Mouse (Mus musculus): ENCODE results near the gene Ttc30b. TPM values are rescaled to one million over a fixed set of nuclear protein-coding genes. Genes with fewer than 3 reads are reported as not detected.
"Not testable (repeated sequence)": the region's sequence is repeated elsewhere in the genome, so short reads cannot be mapped to it uniquely, and the experiment has no call there.

Ttc30b gene
- polyA plus RNA-seq, 1 experiment from 2014 or later: 10.1 TPM

DNA sequence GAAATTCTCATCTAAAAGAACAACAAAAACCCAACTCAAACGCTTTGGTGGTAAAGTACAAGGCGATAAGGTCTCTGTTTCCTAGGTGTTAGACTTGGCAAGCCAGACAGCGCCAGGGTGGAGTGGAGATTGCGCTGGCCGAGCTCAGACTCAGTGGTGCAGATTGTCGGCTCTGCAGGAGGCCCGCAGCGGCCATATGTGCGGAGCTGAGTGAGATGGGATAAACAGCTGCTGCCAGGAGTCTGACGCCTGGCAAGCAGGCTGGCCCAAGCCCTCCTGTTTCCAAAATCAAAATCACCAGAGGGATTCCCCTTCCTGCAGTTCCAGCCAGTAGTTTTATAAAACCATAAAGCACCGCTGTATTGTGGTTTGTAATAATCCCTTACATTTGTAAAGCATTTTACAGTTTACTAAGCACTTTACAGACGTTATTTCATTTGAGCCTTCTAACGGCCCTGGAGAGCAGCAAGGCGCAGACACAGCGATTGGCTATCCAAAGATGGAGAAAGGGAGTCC is 21.5 kb upstream of the Ttc30b start:
- Histone ChIP-seq H3K9me3 (ENCODE audit: low read depth, low read length) (no peaks in the 10 kb centered on the region), H3K4me3 (ENCODE audit: low read depth, low read length) (no peak overlapping the region), H3K36me3 (ENCODE audit: insufficient read depth) (no peaks in the 10 kb centered on the region), H3K4me1 (ENCODE audit: insufficient read depth) (peaks cover 19% of the 10 kb centered on the region), H3K27ac (ENCODE audit: low read depth) (peak overlapping the region; percentile 89), H3K4me2 (peak overlapping the region; percentile 46), H3K9ac (peak overlapping the region; percentile 39), H3K27me3 (ENCODE audit: insufficient read depth, low read length) (no peaks in the 10 kb centered on the region)
- no peak for TF ChIP-seq CTCF (IDR thresholded peaks at IDR 0.05; ENCODE audit: low read depth)
- peak; percentile 82 for DNase-seq
- 12% methylated on average over 15 of the region's 15 CpGs for WGBS
- ATAC-seq (ENCODE audit: insufficient read depth): peak; percentile 77

DNA sequence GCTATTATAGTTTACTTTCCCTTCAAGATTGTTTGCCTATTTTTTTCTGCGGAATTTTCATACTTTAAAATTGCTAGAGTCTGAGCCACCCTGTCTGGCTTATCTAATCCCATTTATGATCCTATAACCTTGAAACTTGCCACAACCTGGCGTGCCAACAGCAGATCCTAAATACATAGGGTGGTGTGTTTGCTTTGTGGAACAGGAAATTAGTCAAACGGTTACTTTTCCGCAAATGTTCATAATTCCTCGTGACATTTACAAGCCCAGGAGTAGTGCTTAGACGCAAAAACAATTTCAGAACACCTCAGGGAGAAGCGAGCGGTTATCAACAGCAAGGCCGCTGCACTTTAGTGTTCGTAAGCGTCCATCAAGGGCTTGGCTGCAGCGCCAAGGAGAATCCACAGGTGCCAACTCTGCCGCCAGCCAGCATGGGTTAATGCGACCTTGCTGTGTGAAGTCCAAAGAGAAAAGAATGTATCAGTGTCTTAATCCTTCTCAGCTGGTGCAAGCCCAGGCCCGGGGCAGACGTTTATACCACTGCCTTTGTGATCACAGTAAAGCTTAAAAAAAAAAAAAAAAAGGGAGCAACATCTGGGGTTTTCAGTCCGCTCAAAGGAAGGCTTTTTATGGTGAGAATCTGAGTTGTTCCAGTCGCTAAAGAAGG is 20.9 kb upstream of the Ttc30b start:
- WGBS: 25% methylated on average over 18 of the region's 18 CpGs
- ATAC-seq (ENCODE audit: insufficient read depth): peak; percentile 20; the same call in 1 of the 2 replicates
- H3K27me3 ChIP-seq (ENCODE audit: insufficient read depth, low read length): no peaks in the 10 kb centered on the region
- no peaks in the 10 kb centered on the region for H3K9me3 ChIP-seq (ENCODE audit: low read depth, low read length)
- H3K4me2 ChIP-seq: peak overlapping the region; percentile 46
- H3K4me1 ChIP-seq (ENCODE audit: insufficient read depth): peaks cover 19% of the 10 kb centered on the region
- H3K27ac ChIP-seq (ENCODE audit: low read depth): peak overlapping the region; percentile 89
- no peak overlapping the region for H3K4me3 ChIP-seq (ENCODE audit: low read depth, low read length)
- peak; percentile 6 for DNase-seq
- no peak for TF ChIP-seq CTCF (IDR thresholded peaks at IDR 0.05; ENCODE audit: low read depth)
- no peaks in the 10 kb centered on the region for H3K36me3 ChIP-seq (ENCODE audit: insufficient read depth)
- H3K9ac ChIP-seq: peak overlapping the region; percentile 39; the same call in 1 of the 2 replicates

DNA sequence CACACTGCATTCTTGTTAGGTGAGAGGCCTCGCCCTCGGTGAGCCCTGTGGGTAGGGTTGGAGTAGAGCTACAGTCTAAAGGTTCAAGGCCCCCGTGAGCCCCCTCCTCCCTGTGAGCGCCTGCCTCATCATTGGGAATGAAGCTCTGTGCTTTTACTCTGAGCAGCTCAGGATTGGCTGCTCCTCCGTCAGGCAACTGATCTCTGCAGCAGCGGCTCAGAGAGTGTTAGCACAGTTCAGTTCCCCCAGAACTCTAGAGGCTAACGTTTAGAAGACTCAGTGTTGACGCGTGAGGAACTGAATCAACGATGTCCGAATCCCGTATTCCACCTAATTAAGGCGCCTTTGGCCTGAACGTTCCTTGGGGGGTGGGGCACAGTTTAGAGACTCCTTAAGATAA is 17.3 kb upstream of the Ttc30b start:
- Histone ChIP-seq H3K9ac (peak overlapping the region; percentile 10; the same call in 1 of the 2 replicates), H3K4me3 (ENCODE audit: low read depth, low read length) (no peak overlapping the region), H3K27me3 (ENCODE audit: insufficient read depth, low read length) (no peaks in the 10 kb centered on the region; the same call in 1 of the 2 replicates), H3K4me2 (no peak overlapping the region), H3K9me3 (ENCODE audit: low read depth, low read length) (no peaks in the 10 kb centered on the region), H3K4me1 (ENCODE audit: insufficient read depth) (peaks cover 17% of the 10 kb centered on the region), H3K36me3 (ENCODE audit: insufficient read depth) (no peaks in the 10 kb centered on the region), H3K27ac (ENCODE audit: low read depth) (no peak overlapping the region)
- ATAC-seq (ENCODE audit: insufficient read depth): peak; percentile 25; the same call in 1 of the 2 replicates
- TF ChIP-seq CTCF (IDR thresholded peaks at IDR 0.05; ENCODE audit: low read depth): no peak
- WGBS: 35% methylated on average over 14 of the region's 14 CpGs
- peak; percentile 36 for DNase-seq

DNA sequence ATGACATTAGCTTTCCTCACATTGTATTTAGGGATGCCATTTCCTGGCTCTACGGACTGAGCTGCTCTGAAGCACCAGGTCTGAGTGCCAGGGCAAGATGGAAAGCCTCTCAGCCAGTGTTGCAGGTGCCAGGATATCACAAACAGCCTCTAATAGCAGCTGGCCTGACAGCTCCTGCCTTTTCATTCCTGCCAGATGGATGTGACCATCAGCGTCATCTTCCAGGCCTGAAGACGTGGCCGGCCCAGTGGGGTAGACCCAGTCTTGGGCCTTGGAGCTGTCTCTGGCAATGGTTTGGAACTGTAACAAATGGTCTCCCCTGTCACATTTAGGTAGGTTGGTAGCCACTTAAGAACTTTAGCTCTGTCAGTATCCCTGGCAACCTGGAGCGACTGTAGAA is 14.9 kb upstream of the Ttc30b start:
- no peaks in the 10 kb centered on the region; the same call in 1 of the 2 replicates for H3K27me3 ChIP-seq (ENCODE audit: insufficient read depth, low read length)
- H3K9ac ChIP-seq: no peak overlapping the region
- no peak overlapping the region for H3K27ac ChIP-seq (ENCODE audit: low read depth)
- H3K9me3 ChIP-seq (ENCODE audit: low read depth, low read length): no peaks in the 10 kb centered on the region
- no peak for ATAC-seq (ENCODE audit: insufficient read depth)
- H3K4me3 ChIP-seq (ENCODE audit: low read depth, low read length): no peak overlapping the region
- H3K4me2 ChIP-seq: no peak overlapping the region
- no peaks in the 10 kb centered on the region for H3K36me3 ChIP-seq (ENCODE audit: insufficient read depth)
- DNase-seq: no peak
- no peak for TF ChIP-seq CTCF (IDR thresholded peaks at IDR 0.05; ENCODE audit: low read depth)
- 82% methylated on average over 5 of the region's 5 CpGs for WGBS
- no peaks in the 10 kb centered on the region for H3K4me1 ChIP-seq (ENCODE audit: insufficient read depth)

DNA sequence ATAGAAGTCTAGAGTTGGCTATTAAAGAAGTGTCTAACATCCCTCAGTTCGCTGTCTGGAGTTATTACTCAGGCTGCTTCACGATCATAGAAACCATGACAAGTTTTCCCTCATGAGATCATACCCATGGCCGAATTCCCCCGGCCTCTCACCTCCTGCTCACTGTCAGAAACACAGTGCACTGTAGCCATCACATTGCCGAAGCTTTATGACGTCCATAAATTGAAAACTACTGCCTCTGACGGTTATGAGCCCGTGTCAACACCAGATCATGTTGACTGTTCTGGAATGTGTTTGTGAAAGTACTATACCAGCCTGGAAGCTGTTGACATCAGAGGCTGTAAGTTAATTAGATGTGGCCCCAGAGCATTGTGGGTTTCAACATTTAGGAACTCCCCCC is 12.3 kb upstream of the Ttc30b start:
- Histone ChIP-seq H3K27me3 (ENCODE audit: insufficient read depth, low read length) (no peaks in the 10 kb centered on the region; the same call in 1 of the 2 replicates), H3K4me1 (ENCODE audit: insufficient read depth) (no peaks in the 10 kb centered on the region), H3K4me3 (ENCODE audit: low read depth, low read length) (no peak overlapping the region), H3K36me3 (ENCODE audit: insufficient read depth) (no peaks in the 10 kb centered on the region), H3K9ac (no peak overlapping the region), H3K27ac (ENCODE audit: low read depth) (no peak overlapping the region), H3K9me3 (ENCODE audit: low read depth, low read length) (no peaks in the 10 kb centered on the region), H3K4me2 (no peak overlapping the region)
- no peak for TF ChIP-seq CTCF (IDR thresholded peaks at IDR 0.05; ENCODE audit: low read depth)
- DNase-seq (no peak), ATAC-seq (ENCODE audit: insufficient read depth) (no peak)
- 79% methylated on average over 8 of the region's 8 CpGs for WGBS

DNA sequence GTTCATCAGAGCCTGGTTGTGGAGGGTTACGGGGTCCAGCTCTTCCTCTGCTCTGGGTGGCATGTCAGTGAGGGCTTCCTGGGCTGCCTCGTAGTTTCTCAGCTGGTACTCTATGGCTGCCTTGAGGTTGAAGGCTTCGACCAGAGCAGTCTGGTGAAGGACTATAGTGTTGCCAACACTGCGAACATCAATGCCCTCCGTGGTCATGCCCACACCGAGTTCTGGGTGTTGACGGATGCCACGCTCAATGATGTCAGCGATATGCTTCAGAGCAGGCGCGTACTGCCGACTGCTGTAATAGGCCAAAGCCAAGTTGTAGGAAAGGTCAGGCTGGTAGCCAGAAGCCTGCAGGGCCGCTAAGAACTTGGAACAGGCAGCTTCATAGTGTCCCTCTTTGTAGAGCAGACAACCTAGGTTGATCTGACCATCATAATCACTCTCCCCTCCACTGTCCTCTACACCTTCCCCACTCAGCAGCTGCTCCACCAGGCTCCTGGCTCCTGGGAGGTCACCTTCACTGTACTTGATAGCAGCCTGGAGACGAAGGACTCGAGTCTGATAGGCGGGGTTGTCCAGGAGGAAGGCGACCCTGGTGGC is 767 bp downstream of the Ttc30b start:
- H3K9me3 ChIP-seq (ENCODE audit: low read depth, low read length); DNase-seq; H3K27me3 ChIP-seq (ENCODE audit: insufficient read depth, low read length); ATAC-seq (ENCODE audit: insufficient read depth); H3K4me1 ChIP-seq (ENCODE audit: insufficient read depth); H3K36me3 ChIP-seq (ENCODE audit: insufficient read depth); H3K27ac ChIP-seq (ENCODE audit: low read depth): not testable (repeated sequence)
- Histone ChIP-seq H3K4me3 (ENCODE audit: low read depth, low read length) (peak overlapping the region; percentile 51), H3K4me2 (peak overlapping the region; percentile 78), H3K9ac (peak overlapping the region; percentile 60; the same call in 1 of the 2 replicates)
- 72% methylated on average over 15 of the region's 17 CpGs for WGBS

DNA sequence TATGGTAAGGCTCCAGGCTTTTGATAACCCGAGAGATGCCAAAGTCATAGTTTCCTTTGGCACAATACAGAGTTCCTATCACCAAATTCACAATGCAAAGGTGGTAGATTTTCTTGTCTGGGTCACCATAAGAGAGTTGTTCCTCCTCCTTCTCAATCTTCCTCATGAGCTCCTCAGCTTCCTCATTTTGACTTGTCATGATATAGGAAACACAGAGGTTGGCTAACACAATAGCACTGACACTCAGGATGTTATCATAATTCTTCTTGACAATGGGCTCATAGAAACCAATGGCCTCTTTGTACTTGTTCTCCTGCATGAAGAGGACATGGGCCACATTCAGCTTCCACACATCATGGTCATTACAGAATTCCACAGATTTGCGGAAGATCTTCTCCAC is 1.7 kb downstream of the Ttc30b start:
- not testable (repeated sequence) for H3K9ac ChIP-seq; H3K27me3 ChIP-seq (ENCODE audit: insufficient read depth, low read length); H3K4me1 ChIP-seq (ENCODE audit: insufficient read depth); H3K4me3 ChIP-seq (ENCODE audit: low read depth, low read length); H3K27ac ChIP-seq (ENCODE audit: low read depth); DNase-seq; ATAC-seq (ENCODE audit: insufficient read depth); H3K36me3 ChIP-seq (ENCODE audit: insufficient read depth); H3K9me3 ChIP-seq (ENCODE audit: low read depth, low read length); H3K4me2 ChIP-seq
- WGBS: 97% methylated on average over 2 of the region's 2 CpGs
